Mouse (Mus musculus) CH12.LX (cell line): ENCODE data around the gene Kcnh4. TPM values are rescaled to one million over a fixed set of nuclear protein-coding genes. Genes with fewer than 3 reads are reported as not detected.
"Not testable (repeated sequence)": the region's sequence is repeated elsewhere in the genome, so short reads cannot be mapped to it uniquely, and the experiment has no call there.

Source experiments
- DNase-seq: peaks from one replicate; pipeline ENCODE4 v3.0.0-alpha.2; 2013; ENCODE audit errors: extremely low read depth
- H3K27ac ChIP-seq: 2 replicates; pipeline ENCODE4 v1.5.1; 2012; ENCODE audit warnings: low read depth, mild to moderate bottlenecking, control low read depth, moderate library complexity; ENCODE audit not compliant: insufficient read depth
- H3K27me3 ChIP-seq: replicated peaks from 2 replicates; pipeline ENCODE3; 2012; ENCODE audit warnings: inconsistent platforms
- H3K36me3 ChIP-seq, 2 experiments: replicated peaks in 1 of 2; 2 replicates each; pipeline versions ENCODE3 to v1.6.1; 2012; ENCODE audit warnings: inconsistent platforms in 1 of 2, low read length in 1 of 2, mild to moderate bottlenecking in 1 of 2, mixed read lengths in 1 of 2, moderate library complexity in 1 of 2; ENCODE audit not compliant: control insufficient read depth in 1 of 2, insufficient read depth in 1 of 2
- H3K4me1 ChIP-seq, 2 experiments: 2 replicates each; pipeline ENCODE4 v1.6.1; 2012; ENCODE audit warnings: inconsistent platforms in 1 of 2, moderate library complexity in 1 of 2; ENCODE audit not compliant: insufficient read depth in 2 of 2, control insufficient read depth in 1 of 2
- H3K4me2 ChIP-seq: 2 replicates; pipeline ENCODE4 v1.6.1; 2012; ENCODE audit warnings: low read depth, mild to moderate bottlenecking, control low read depth; ENCODE audit not compliant: poor library complexity, insufficient read depth, severe bottlenecking
- H3K4me3 ChIP-seq, 3 experiments: fragments of 150-350 bp in 1 of 3; sonication (generic) in 1 of 3; replicated peaks in 1 of 3; 2 replicates each; pipeline versions ENCODE3 to v1.5.1; 2011 to 2012; ENCODE audit warnings: low read depth in 2 of 3, low read length in 2 of 3, mild to moderate bottlenecking in 2 of 3, moderate library complexity in 2 of 3, control low read depth in 1 of 3, improper control_type of control experiment in 1 of 3, inconsistent platforms in 1 of 3, mixed read lengths in 1 of 3; ENCODE audit not compliant: poor library complexity in 1 of 3
- H3K79me2 ChIP-seq: replicated peaks from 2 replicates; pipeline ENCODE4 v1.6.1; 2012; ENCODE audit warnings: mild to moderate bottlenecking, moderate library complexity; ENCODE audit not compliant: control insufficient read depth, poor library complexity, insufficient read depth, severe bottlenecking; ENCODE audit errors: extremely low read depth
- H3K9ac ChIP-seq: 2 replicates; pipeline ENCODE4 v1.6.1; 2012; ENCODE audit warnings: low read depth, mild to moderate bottlenecking, control low read depth, moderate library complexity; ENCODE audit not compliant: insufficient read depth
- H3K9me3 ChIP-seq: replicated peaks from 2 replicates; pipeline ENCODE3; 2012; ENCODE audit warnings: low read length, inconsistent platforms, mixed read lengths
- BHLHE40 ChIP-seq: IDR thresholded peaks from 2 replicates; pipeline ENCODE4 v1.6.1; 2011; ENCODE audit warnings: mild to moderate bottlenecking, low read depth, low read length, improper control_type of control experiment
- CTCF ChIP-seq, 2 experiments: IDR thresholded peaks in 1 of 2; conservative IDR thresholded peaks in 1 of 2; 2 replicates each; pipeline ENCODE4 v1.5.1; 2011 to 2012; ENCODE audit warnings: low read depth in 2 of 2, low read length in 2 of 2, improper control_type of control experiment in 1 of 2, inconsistent platforms in 1 of 2, mild to moderate bottlenecking in 1 of 2, moderate library complexity in 1 of 2
- ETS1 ChIP-seq: conservative IDR thresholded peaks from 2 replicates; pipeline ENCODE4 v1.6.1; 2012; ENCODE audit warnings: low read depth, mild to moderate bottlenecking, inconsistent platforms, low read length, improper control_type of control experiment, moderate library complexity
- GABPA ChIP-seq: IDR thresholded peaks from 2 replicates; pipeline ENCODE4 v1.6.1; 2012; ENCODE audit warnings: low read depth, low read length, improper control_type of control experiment, inconsistent platforms; ENCODE audit not compliant: insufficient replicate concordance
- IRF4 ChIP-seq: IDR thresholded peaks from 2 replicates; pipeline ENCODE4 v1.6.1; 2014; ENCODE audit warnings: low read depth, mild to moderate bottlenecking, inconsistent platforms, low read length, improper control_type of control experiment
- JUN ChIP-seq: IDR thresholded peaks from 2 replicates; pipeline ENCODE4 v1.6.1; 2011; ENCODE audit warnings: low read depth, mild to moderate bottlenecking, low read length, improper control_type of control experiment, moderate library complexity; ENCODE audit not compliant: insufficient read depth
- JUND ChIP-seq: conservative IDR thresholded peaks from 2 replicates; pipeline ENCODE4 v1.6.1; 2011; ENCODE audit warnings: low read depth, low read length, improper control_type of control experiment
- MAFK ChIP-seq: IDR thresholded peaks from 2 replicates; pipeline ENCODE4 v1.6.1; 2011; ENCODE audit warnings: low read length, improper control_type of control experiment; ENCODE audit not compliant: insufficient replicate concordance
- MAX ChIP-seq: IDR thresholded peaks from 2 replicates; pipeline ENCODE4 v1.6.1; 2011; ENCODE audit warnings: low read length, improper control_type of control experiment
- PAX5 ChIP-seq: IDR thresholded peaks from 2 replicates; pipeline ENCODE4 v1.6.1; 2012; ENCODE audit warnings: low read length, inconsistent platforms, mixed read lengths
- RAD21 ChIP-seq: IDR thresholded peaks from 2 replicates; pipeline ENCODE4 v1.6.1; 2011; ENCODE audit warnings: low read depth, mild to moderate bottlenecking, low read length, improper control_type of control experiment, moderate library complexity
- RCOR1 ChIP-seq: conservative IDR thresholded peaks from 2 replicates; pipeline ENCODE4 v1.6.1; 2012; ENCODE audit warnings: low read depth, mild to moderate bottlenecking, inconsistent platforms, low read length, improper control_type of control experiment
- SMC3 ChIP-seq: IDR thresholded peaks from 2 replicates; pipeline ENCODE4 v1.6.1; 2011; ENCODE audit warnings: low read depth, low read length, improper control_type of control experiment
- dilution Hi-C: fragments of 300-500 bp; cut with MboI; formaldehyde crosslinking; loops from 2 replicates; pipeline ENCODE4 v1.14.3; 2020; ENCODE audit warnings: low sequenced_read_pairs; ENCODE audit not compliant: extremely low pct_unique_long_range_greater_than_20kb, extremely low pct_ligation_motif_present
- in situ Hi-C: fragments of 300-500 bp; cut with MboI; formaldehyde crosslinking; loops from 3 replicates; pipeline ENCODE4 v1.14.3; 2019; ENCODE audit warnings: low sequenced_read_pairs, low pct_ligation_motif_present, low pct_unique_long_range_greater_than_20kb, mixed read lengths
- polyA plus RNA-seq: library from polyadenylated mRNA; unstranded; fragments of >175 nt; gene quantifications from 2 replicates; pipeline ENCODE4 v1.2.1, GENCODE M21; 2012; ENCODE audit warnings: low read depth; ENCODE audit not compliant: insufficient read length
- total RNA-seq, 2 experiments: library from RNA; depleted of rRNA; stranded (reverse); fragments of 300-350 nt in 1 of 2; fragments of >200 nt in 1 of 2; gene quantifications; 2 replicates each; pipeline ENCODE4 v1.2.3; 2012 to 2014

The Kcnh4 gene
- total and polyA plus RNA-seq, 3 experiments, result 0.87 to 4.0 (median 2.2) TPM

DNA sequence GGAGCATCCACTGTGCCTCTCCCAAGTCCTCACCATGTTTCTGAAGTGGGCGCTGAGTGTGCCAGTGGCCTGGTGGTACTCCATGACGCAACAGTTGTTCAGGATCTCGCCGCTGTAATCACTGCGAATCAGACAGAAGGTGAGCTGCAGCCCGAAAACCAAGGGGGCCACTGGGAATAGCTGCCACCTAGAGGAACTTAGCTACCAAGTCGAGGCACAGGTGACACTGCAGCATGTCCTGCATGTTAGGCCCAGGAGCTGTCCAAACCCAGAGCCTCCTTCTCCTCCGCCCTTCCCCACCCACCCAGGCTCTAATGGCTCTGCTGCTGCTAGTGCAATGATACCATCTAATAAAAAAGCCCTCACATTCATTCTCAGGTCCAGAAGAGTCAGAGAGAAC is 36.8 kb upstream of the Kcnh4 start:
- dilution Hi-C loops, result no loop called here
- H3K4me3 ChIP-seq, result no peak overlapping the region
- TF ChIP-seq JUND, result no peak
- no peak for TF ChIP-seq PAX5
- TF ChIP-seq MAFK, result no peak
- no peak for TF ChIP-seq JUN
- TF ChIP-seq CTCF (conservative IDR thresholded peaks at IDR 0.05 in 1 of 2, IDR thresholded peaks at IDR 0.05 in 1 of 2; ENCODE audit: low read depth in 2 of 2, low read length in 2 of 2), result peak in 1 of 2 experiments; percentile 10; a peak in 1 of 4 replicates
- H3K27me3 ChIP-seq, result no peaks in the 10 kb centered on the region
- no peak overlapping the region for H3K9ac ChIP-seq
- H3K27ac ChIP-seq, result no peak overlapping the region
- no peaks in the 10 kb centered on the region for H3K9me3 ChIP-seq
- no peaks in the 10 kb centered on the region for H3K79me2 ChIP-seq
- DNase-seq, result no peak
- no peak overlapping the region for H3K4me2 ChIP-seq
- H3K4me1 ChIP-seq, result no peaks in the 10 kb centered on the region
- H3K36me3 ChIP-seq, result peaks cover 26 to 66% of the 10 kb centered on the region in 2 experiments
- in situ Hi-C loops, result no loop called here

DNA sequence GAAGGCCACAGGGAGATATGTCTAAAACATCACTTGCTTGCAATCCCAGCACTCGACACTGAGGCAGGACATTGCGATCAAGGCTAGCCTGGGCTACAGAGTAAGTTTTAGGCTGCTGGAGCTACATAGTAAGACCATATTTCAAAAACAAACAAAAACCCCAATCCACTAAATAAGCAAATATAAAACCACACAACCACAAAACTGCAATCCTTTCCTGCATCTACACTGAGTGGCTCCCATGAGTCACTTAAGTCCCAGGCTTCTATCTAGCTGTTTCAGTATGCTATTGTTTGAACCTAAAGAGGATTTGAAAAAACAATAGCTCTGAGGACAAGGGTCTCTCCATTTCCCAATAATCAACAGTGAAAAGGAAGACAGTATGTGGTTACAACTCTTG is 35.6 kb upstream of the Kcnh4 start:
- in situ Hi-C loops (no loop called here), dilution Hi-C loops (no loop called here)
- no peaks in the 10 kb centered on the region for H3K9me3 ChIP-seq
- H3K4me2 ChIP-seq, result no peak overlapping the region
- no peak for DNase-seq
- no peaks in the 10 kb centered on the region for H3K4me1 ChIP-seq
- no peak for TF ChIP-seq PAX5
- no peak for TF ChIP-seq GABPA
- no peak for TF ChIP-seq RAD21
- TF ChIP-seq IRF4, result no peak
- no peak for TF ChIP-seq ETS1
- no peak for TF ChIP-seq JUND
- TF ChIP-seq MAX, result no peak
- TF ChIP-seq SMC3, result no peak
- H3K27ac ChIP-seq, result no peak overlapping the region
- peaks cover 24 to 66% of the 10 kb centered on the region in 2 experiments for H3K36me3 ChIP-seq
- H3K79me2 ChIP-seq, result no peaks in the 10 kb centered on the region
- H3K9ac ChIP-seq, result no peak overlapping the region
- no peak overlapping the region for H3K4me3 ChIP-seq
- H3K27me3 ChIP-seq, result no peaks in the 10 kb centered on the region

DNA sequence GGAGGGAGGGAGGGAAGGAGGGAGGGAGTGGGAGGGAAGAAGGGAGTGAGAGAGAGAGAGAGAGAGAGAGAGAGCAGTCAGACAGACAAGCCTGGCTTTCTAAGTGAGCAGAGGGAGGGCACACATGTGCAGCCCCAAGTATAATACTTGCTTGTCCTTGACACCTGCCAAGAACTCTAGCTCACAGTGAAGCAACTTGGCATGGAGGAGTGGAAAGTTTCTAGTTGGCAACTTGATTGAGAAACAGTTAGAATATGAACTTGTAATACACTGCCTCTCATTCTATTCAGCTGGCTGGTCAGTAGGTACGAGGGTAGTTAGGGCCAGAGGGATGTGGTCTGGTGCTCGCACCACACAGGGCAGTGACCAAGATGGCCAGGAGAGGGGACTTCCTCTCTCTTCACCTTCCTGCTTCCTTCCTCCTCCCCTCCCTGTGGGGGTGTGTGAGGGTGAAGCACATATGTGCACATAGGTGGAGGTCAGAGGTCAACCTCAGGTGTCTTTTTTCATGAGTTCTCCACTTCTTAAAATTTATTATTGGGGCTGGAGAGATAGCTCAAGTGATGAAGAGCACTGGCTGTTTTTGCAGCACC is 31.8 kb upstream of the Kcnh4 start:
- H3K79me2 ChIP-seq, result no peaks in the 10 kb centered on the region
- H3K4me1 ChIP-seq, result peaks cover 0 to 5% of the 10 kb centered on the region in 2 experiments; a peak in 1 of 4 replicates
- DNase-seq, result no peak
- H3K9me3 ChIP-seq, result no peaks in the 10 kb centered on the region
- TF ChIP-seq PAX5 (no peak), RCOR1 (no peak), BHLHE40 (no peak)
- H3K27me3 ChIP-seq, result no peaks in the 10 kb centered on the region
- no peak overlapping the region for H3K4me2 ChIP-seq
- no peak overlapping the region for H3K27ac ChIP-seq
- no peak overlapping the region for H3K4me3 ChIP-seq
- peaks cover 29 to 74% of the 10 kb centered on the region in 2 experiments for H3K36me3 ChIP-seq
- dilution Hi-C loops, result no loop called here
- in situ Hi-C loops, result no loop called here
- no peak overlapping the region for H3K9ac ChIP-seq

DNA sequence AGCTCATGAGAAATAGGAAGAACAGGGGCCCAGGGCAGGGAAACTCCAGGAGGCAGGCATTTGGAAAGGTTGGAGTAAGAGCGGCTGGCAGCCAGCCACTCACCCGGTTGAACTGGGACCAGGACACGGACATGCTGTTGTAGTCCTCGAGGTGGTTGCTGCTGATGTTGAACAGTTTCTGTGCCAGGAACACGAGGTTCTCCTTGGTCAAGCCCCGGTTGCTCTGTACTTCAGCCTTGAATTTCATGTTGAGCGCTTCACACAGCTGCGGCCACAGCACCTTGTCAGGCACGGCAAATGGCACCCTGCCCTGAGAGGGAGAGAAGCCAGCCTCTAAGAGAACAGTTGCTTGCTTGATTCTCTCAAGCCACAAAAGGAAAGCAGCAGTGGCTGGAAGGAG is 30.9 kb upstream of the Kcnh4 start:
- H3K4me2 ChIP-seq, H3K9ac ChIP-seq, dilution Hi-C loops, H3K4me1 ChIP-seq, DNase-seq, H3K27ac ChIP-seq, H3K79me2 ChIP-seq, H3K9me3 ChIP-seq, H3K4me3 ChIP-seq, H3K27me3 ChIP-seq, in situ Hi-C loops: not testable (repeated sequence)
- peaks cover 24 to 72% of the 10 kb centered on the region in 2 experiments for H3K36me3 ChIP-seq
